Mouse (Mus musculus) erythroblast, embryonic 14.5 days (primary cell): ENCODE results near the gene Fntb.

ENCODE experiments used
- GATA1 ChIP-seq: IDR thresholded peaks from 2 replicates; pipeline ENCODE4 v1.6.1; 2012; ENCODE audit warnings: low read length, inconsistent platforms, mixed read lengths
- TAL1 ChIP-seq: IDR thresholded peaks from 3 replicates; pipeline ENCODE4 v1.6.1; 2012; ENCODE audit warnings: low read length, inconsistent platforms, mixed read lengths

GRCm38 (mm10) chr12:76805056-76805811, 39.8 kb downstream of the Fntb start:
- no peak for TF ChIP-seq TAL1
- TF ChIP-seq GATA1 = no peak
